Mouse (Mus musculus): ENCODE measurements around the gene Six6. TPM values are rescaled to one million over a fixed set of nuclear protein-coding genes. Genes with fewer than 3 reads are reported as not detected.

The Six6 gene
- polyA plus RNA-seq, 1 experiment from 2014 or later = not detected

Other genes with a start within 250 kb of the Six6 start
- 26.2 and 27.7 TPM in 2 replicates for gene Ppm1a, start 182.4 kb upstream of the Six6 start, polyA plus RNA-seq (2015; fragmentation: Nextera tagmentation; extraction: Ambion mirVana)
- gene 4930447C04Rik, start 882 bp downstream of the Six6 start, polyA plus RNA-seq (2015; fragmentation: Nextera tagmentation; extraction: Ambion mirVana) = 0.24 and 0.35 TPM in 2 replicates
- 0.29 and 0.53 TPM in 2 replicates for gene Six1, start 114.0 kb downstream of the Six6 start, polyA plus RNA-seq (2015; fragmentation: Nextera tagmentation; extraction: Ambion mirVana)
- 0.03 and 0.07 TPM in 2 replicates for gene Six4, start 173.6 kb downstream of the Six6 start, polyA plus RNA-seq (2015; fragmentation: Nextera tagmentation; extraction: Ambion mirVana)
- 7.8 and 8.0 TPM in 2 replicates for gene Mnat1, start 183.8 kb downstream of the Six6 start, polyA plus RNA-seq (2015; fragmentation: Nextera tagmentation; extraction: Ambion mirVana)

Measured in liver, embryonic 15.5 days (tissue).